Mouse (Mus musculus) ES-E14 (cell line): ENCODE measurements at regions not wholly inside any gene's neighbourhood (a gene's known extent, or its start where the extent isn't known, plus 50 kb on each side); places are given as distances from the start of the nearest gene placed in this dataset.

Experiments used
- ZC3H11A ChIP-seq: IDR thresholded peaks from 2 replicates; pipeline ENCODE4 v1.6.1; 2012; ENCODE audit warnings: low read depth, mild to moderate bottlenecking, inconsistent platforms, low read length, borderline replicate concordance
- ZNF384 ChIP-seq: IDR thresholded peaks from 2 replicates; pipeline ENCODE4 v1.6.1; 2012; ENCODE audit warnings: low read depth, low read length, inconsistent platforms

DNA sequence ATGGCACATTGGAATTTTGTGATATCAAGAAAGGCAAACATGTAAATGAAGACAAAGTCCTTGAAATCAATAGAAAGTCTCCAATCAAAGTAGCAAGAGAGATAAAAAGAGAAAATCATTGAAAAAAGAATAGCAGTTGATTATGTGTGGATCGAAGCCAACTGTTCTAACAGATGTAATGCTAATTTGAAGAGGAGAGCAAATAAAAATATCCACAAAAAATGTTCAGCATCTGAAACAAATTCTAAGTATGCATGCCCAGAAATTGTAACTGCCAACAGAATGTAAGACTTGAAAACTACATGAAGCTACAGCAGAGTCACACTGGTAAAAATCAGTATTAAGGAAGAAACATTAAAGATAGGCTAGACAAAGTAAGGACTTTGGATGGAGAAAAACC, 587.2 kb upstream of the Galntl6 start:
- TF ChIP-seq ZNF384 = no peak
- TF ChIP-seq ZC3H11A = no peak
